Mouse (Mus musculus): ENCODE measurements around the gene Ndufa1.

DNA sequence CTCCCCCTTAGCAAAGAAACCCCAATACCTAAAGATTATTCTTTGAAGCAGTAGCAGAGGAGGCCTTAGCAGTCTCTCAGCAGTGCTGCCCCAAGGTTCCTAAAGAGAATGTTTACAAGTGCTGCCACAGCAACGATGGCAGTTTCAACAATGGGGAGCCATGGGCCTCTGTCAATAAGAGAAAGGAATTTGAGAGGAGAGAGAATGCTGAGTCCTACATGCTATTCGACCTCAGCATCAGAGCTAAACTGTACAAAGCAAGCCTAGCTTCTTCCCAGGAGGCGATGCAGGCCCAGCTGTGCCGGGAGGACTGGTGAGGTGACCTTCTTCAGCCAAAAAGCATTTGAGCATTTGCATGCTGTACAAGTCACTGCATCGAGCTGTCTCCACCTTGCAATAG lies 22.2 kb downstream of the Ndufa1 start, which contains the start of gene Akap14:
- TF ChIP-seq POLR2A (IDR thresholded peaks at IDR 0.05; ENCODE audit: insufficient read depth, low read depth, low read length) (no peak), CTCF (IDR thresholded peaks at IDR 0.05; ENCODE audit: insufficient read depth, low read depth, low read length) (no peak)

Data from olfactory bulb, adult 2 months (tissue).